Mouse (Mus musculus) heart, embryonic 13.5 days (tissue): ENCODE results near the gene Fbxl16. TPM values are rescaled to one million over a fixed set of nuclear protein-coding genes. Genes with fewer than 3 reads are reported as not detected.

ENCODE experiments used
- ATAC-seq: fragments of 200-750 bp; cut with Nextera tagmentation; 2 replicates; pipeline ENCODE4 v1.8.0; 2017; ENCODE audit warnings: moderate TSS enrichment; ENCODE audit not compliant: insufficient number of reproducible peaks, low FRiP score, low TSS enrichment; ENCODE audit errors: extremely low read depth
- H3K27ac ChIP-seq: fragments of 300-500 bp; sonication (generic); replicated peaks from 2 replicates; pipeline ENCODE4 v1.5.1; 2015; ENCODE audit warnings: moderate library complexity, mild to moderate bottlenecking, inconsistent platforms
- H3K27me3 ChIP-seq: fragments of 300-500 bp; sonication (generic); replicated peaks from 2 replicates; pipeline ENCODE4 v1.6.1; 2015; ENCODE audit warnings: mild to moderate bottlenecking, inconsistent platforms
- H3K36me3 ChIP-seq: fragments of 300-500 bp; sonication (generic); 2 replicates; pipeline ENCODE4 v1.6.1; 2015; ENCODE audit warnings: mild to moderate bottlenecking, inconsistent platforms
- H3K4me1 ChIP-seq: fragments of 300-500 bp; sonication (generic); 2 replicates; pipeline ENCODE4 v1.6.1; 2015; ENCODE audit warnings: inconsistent platforms
- H3K4me2 ChIP-seq: fragments of 300-500 bp; sonication (generic); 2 replicates; pipeline ENCODE4 v1.6.1; 2015; ENCODE audit warnings: inconsistent platforms, mild to moderate bottlenecking, moderate library complexity
- H3K4me3 ChIP-seq: fragments of 300-500 bp; sonication (generic); 2 replicates; pipeline ENCODE4 v1.5.1; 2015; ENCODE audit warnings: moderate library complexity, mild to moderate bottlenecking, inconsistent platforms
- H3K9ac ChIP-seq: fragments of 300-500 bp; sonication (generic); 2 replicates; pipeline ENCODE4 v1.6.1; 2015; ENCODE audit warnings: inconsistent platforms, mild to moderate bottlenecking, moderate library complexity
- H3K9me3 ChIP-seq: fragments of 300-500 bp; sonication (generic); 2 replicates; pipeline ENCODE4 v1.6.1; 2016; ENCODE audit warnings: inconsistent platforms
- WGBS: fragments of 180-500 bp; shearing (Covaris S2); methylation state at CpG from one replicate; pipeline ENCODE4 v1.1.7; 2015; ENCODE audit warnings: mixed read lengths; 5-methylcytosine and 5-hydroxymethylcytosine counted together
- polyA plus RNA-seq: library from polyadenylated mRNA; unstranded; fragments of >200 nt; fragmentation: Nextera tagmentation; extraction: Ambion mirVana; gene quantifications from 2 replicates; pipeline ENCODE4 v1.2.1, GENCODE M21; 2015

Fbxl16 gene
- polyA plus RNA-seq, 1 experiment from 2014 or later = 1.0 TPM

DNA sequence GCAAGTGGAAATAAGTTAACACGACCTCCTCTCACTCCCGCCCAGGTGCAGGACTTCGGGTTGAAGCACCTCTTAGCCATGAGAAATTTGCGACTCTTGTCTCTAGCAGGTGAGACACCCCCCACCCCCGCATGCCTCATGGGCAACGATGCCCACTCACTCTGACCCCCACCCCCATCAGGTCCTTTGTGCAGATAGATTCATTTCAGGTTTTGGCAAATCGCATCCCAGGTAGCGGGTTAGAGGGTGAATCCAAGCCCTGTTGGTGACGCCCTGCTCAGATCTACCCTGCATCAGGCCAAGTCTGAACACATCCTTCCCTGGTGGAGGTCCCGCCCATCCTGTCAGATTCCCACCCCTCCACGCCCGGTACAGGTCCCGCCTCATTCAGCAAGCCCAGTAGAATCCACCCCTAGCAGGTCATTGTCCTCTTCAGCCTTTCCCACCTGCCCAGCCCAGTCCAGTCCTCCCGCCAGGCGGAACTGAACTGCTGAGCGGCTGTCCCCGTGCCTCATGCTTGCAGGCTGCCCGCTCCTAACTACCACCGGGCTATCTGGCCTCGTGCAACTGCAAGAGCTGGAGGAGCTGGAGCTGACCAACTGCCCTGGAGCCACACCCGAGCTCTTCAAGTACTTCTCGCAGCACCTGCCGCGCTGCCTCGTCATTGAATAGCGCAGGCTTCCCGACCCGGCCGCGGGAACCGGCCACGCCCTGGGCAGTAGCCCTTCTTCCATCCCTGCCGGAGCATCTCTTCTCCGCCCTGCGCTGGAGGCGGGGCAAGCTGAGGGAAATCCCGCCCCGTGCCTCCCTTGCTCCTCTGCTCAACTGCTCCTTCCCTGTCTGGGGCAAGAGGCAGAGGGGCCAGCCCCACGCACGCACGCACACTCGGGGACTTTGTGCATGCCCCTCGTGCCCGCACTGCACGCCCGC is 10.2 kb downstream of the Fbxl16 start:
- H3K27me3 ChIP-seq = peaks cover 88% of the 10 kb centered on the region
- H3K36me3 ChIP-seq = no peaks in the 10 kb centered on the region
- no peak overlapping the region for H3K27ac ChIP-seq
- peak overlapping the region; percentile 20 for H3K4me3 ChIP-seq
- H3K9ac ChIP-seq = no peak overlapping the region; the same call in 1 of the 2 replicates
- WGBS = 6% methylated on average over 46 of the region's 46 CpGs
- H3K4me1 ChIP-seq = peaks cover 7% of the 10 kb centered on the region
- peak overlapping the region; percentile 28; the same call in 1 of the 2 replicates for H3K4me2 ChIP-seq
- ATAC-seq = no peak
- H3K9me3 ChIP-seq = no peaks in the 10 kb centered on the region

GRCm38 (mm10) chr17:25823452-25823851 is 14.6 kb downstream of the Fbxl16 start, which contains the start of gene Wdr24:
TSS of gene Wdr24 (plus strand) at chr17:25823627.
- H3K27me3 ChIP-seq = peaks cover 45% of the 10 kb centered on the region
- peaks cover 32% of the 10 kb centered on the region for H3K36me3 ChIP-seq
- peak within 1 kb of the TSS; percentile 85 for H3K9ac ChIP-seq
- peaks cover 25% of the 10 kb centered on the region for H3K4me1 ChIP-seq
- no peaks in the 10 kb centered on the region for H3K9me3 ChIP-seq
- ATAC-seq = no peak
- WGBS = under 1% methylated on average over 18 of the region's 18 CpGs
- peak within 1 kb of the TSS; percentile 69 for H3K4me3 ChIP-seq
- H3K4me2 ChIP-seq = peak within 1 kb of the TSS; percentile 95
- H3K27ac ChIP-seq = peak within 1 kb of the TSS; percentile 33; the same call in 1 of the 2 replicates

- Histone ChIP-seq H3K27me3 (peaks cover 34% of the 10 kb centered on the region), H3K9me3 (no peaks in the 10 kb centered on the region), H3K9ac (peak overlapping the region; percentile 85), H3K4me1 (peaks cover 33% of the 10 kb centered on the region), H3K27ac (no peak overlapping the region), H3K4me2 (peak overlapping the region; percentile 95), H3K36me3 (peaks cover 32% of the 10 kb centered on the region), H3K4me3 (peak overlapping the region; percentile 69)
- no peak for ATAC-seq
- 66% methylated on average over 16 of the region's 17 CpGs for WGBS
Observed at GRCm38 (mm10) chr17:25824362-25825142, 15.7 kb downstream of the Fbxl16 start.

DNA sequence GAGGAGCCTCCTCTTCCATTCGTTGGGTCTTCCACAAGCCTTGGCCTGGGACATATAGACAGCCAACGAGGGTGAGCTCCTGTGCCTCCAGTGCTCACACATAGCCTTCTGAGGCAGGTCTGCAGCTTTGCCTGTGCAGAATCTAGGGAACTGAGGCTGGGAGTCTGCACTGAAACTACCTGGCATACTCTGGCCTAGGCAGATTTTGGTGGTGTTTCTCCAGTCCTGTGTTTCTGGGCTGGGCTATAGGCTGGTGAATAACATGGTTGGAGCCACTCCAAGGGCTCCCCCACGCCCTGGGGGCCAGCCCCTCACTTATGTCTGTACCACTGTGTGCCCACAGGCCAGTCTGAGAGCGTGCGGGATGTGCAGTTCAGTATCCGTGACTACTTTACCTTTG is 16.4 kb downstream of the Fbxl16 start:
- Histone ChIP-seq H3K36me3 (peaks cover 39% of the 10 kb centered on the region), H3K27me3 (peaks cover 26% of the 10 kb centered on the region), H3K27ac (no peak overlapping the region), H3K4me1 (peaks cover 40% of the 10 kb centered on the region), H3K4me2 (0 out of 2 replicates have a peak overlapping the region, but pooled peaks have one; percentile 95), H3K9ac (no peak overlapping the region), H3K9me3 (no peaks in the 10 kb centered on the region), H3K4me3 (no peak overlapping the region)
- ATAC-seq = no peak
- 84% methylated on average over 6 of the region's 6 CpGs for WGBS

DNA sequence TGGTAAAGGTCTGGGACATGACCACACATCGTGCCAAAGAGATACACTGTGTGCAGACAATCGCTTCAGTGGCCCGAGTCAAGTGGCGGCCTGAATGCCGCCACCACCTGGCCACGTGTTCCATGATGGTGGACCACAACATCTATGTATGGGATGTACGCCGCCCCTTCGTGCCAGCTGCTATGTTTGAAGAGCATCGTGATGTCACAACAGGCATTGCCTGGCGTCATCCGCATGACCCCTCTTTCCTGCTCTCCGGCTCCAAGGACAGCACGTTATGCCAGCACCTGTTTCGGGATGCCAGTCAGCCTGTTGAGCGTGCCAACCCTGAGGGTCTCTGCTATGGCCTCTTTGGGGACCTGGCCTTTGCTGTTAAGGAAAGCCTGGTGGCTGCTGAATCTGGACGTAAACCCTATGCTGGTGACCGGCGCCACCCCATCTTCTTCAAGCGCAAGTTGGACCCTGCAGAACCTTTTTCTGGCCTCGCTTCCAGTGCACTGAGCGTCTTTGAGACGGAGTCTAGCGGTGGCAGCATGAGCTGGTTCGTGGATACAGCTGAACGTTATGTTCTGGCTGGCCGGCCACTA is 17.2 kb downstream of the Fbxl16 start:
- no peak overlapping the region for H3K9ac ChIP-seq
- H3K36me3 ChIP-seq = peaks cover 47% of the 10 kb centered on the region
- H3K4me3 ChIP-seq = no peak overlapping the region
- 93% methylated on average over 27 of the region's 27 CpGs for WGBS
- H3K9me3 ChIP-seq = no peaks in the 10 kb centered on the region
- H3K4me1 ChIP-seq = peaks cover 48% of the 10 kb centered on the region
- no peak for ATAC-seq
- H3K4me2 ChIP-seq = no peak overlapping the region
- H3K27ac ChIP-seq = no peak overlapping the region
- H3K27me3 ChIP-seq = peaks cover 18% of the 10 kb centered on the region

- no peak for ATAC-seq
- Histone ChIP-seq H3K4me2 (no peak overlapping the region), H3K36me3 (peaks cover 55% of the 10 kb centered on the region), H3K9ac (no peak overlapping the region), H3K27ac (no peak overlapping the region), H3K9me3 (no peaks in the 10 kb centered on the region), H3K4me1 (peaks cover 57% of the 10 kb centered on the region), H3K4me3 (no peak overlapping the region), H3K27me3 (peaks cover 9% of the 10 kb centered on the region)
- WGBS = 90% methylated on average over 13 of the region's 13 CpGs
Observed at GRCm38 (mm10) chr17:25827011-25827410, 18.1 kb downstream of the Fbxl16 start.

- peaks cover 2% of the 10 kb centered on the region for H3K27me3 ChIP-seq
- no peak overlapping the region for H3K27ac ChIP-seq
- ATAC-seq = no peak
- peaks cover 60% of the 10 kb centered on the region for H3K4me1 ChIP-seq
- H3K9ac ChIP-seq = no peak overlapping the region
- WGBS = 91% methylated on average over 22 of the region's 22 CpGs
- peaks cover 55% of the 10 kb centered on the region for H3K36me3 ChIP-seq
- H3K4me3 ChIP-seq = no peak overlapping the region; the same call in 1 of the 2 replicates
- no peak overlapping the region for H3K4me2 ChIP-seq
- no peaks in the 10 kb centered on the region for H3K9me3 ChIP-seq
Observed at GRCm38 (mm10) chr17:25827546-25828222, 18.8 kb downstream of the Fbxl16 start.

GRCm38 (mm10) chr17:25828223-25828594 is 19.3 kb downstream of the Fbxl16 start:
- ATAC-seq = no peak
- Histone ChIP-seq H3K4me1 (peaks cover 57% of the 10 kb centered on the region), H3K36me3 (peaks cover 55% of the 10 kb centered on the region), H3K4me2 (peak overlapping the region; percentile 91), H3K4me3 (peak overlapping the region; percentile 74), H3K27me3 (no peaks in the 10 kb centered on the region), H3K9me3 (no peaks in the 10 kb centered on the region), H3K27ac (peak overlapping the region; percentile 93), H3K9ac (peak overlapping the region; percentile 89)
- WGBS = 75% methylated on average over 8 of the region's 8 CpGs

GRCm38 (mm10) chr17:25828712-25829557 is 20.1 kb downstream of the Fbxl16 start, which contains the start of gene Jmjd8:
TSS of gene Jmjd8 (plus strand) at chr17:25828867.
- 1% methylated on average over 32 of the region's 32 CpGs for WGBS
- no peak for ATAC-seq
- peaks cover 58% of the 10 kb centered on the region for H3K4me1 ChIP-seq
- H3K27ac ChIP-seq = peak within 1 kb of the TSS; percentile 93
- H3K4me2 ChIP-seq = peak within 1 kb of the TSS; percentile 91
- H3K36me3 ChIP-seq = peaks cover 55% of the 10 kb centered on the region
- no peaks in the 10 kb centered on the region for H3K27me3 ChIP-seq
- no peaks in the 10 kb centered on the region for H3K9me3 ChIP-seq
- H3K4me3 ChIP-seq = peak within 1 kb of the TSS; percentile 74
- H3K9ac ChIP-seq = peak within 1 kb of the TSS; percentile 89

- 38% methylated on average over 8 of the region's 8 CpGs for WGBS
- H3K27me3 ChIP-seq = no peaks in the 10 kb centered on the region
- peaks cover 57% of the 10 kb centered on the region for H3K36me3 ChIP-seq
- H3K4me3 ChIP-seq = peak overlapping the region; percentile 74
- no peaks in the 10 kb centered on the region for H3K9me3 ChIP-seq
- H3K27ac ChIP-seq = peak overlapping the region; percentile 93
- H3K4me2 ChIP-seq = peak overlapping the region; percentile 91
- H3K4me1 ChIP-seq = peaks cover 58% of the 10 kb centered on the region
- peak overlapping the region; percentile 89 for H3K9ac ChIP-seq
- no peak for ATAC-seq
Observed at GRCm38 (mm10) chr17:25829558-25830017, 20.7 kb downstream of the Fbxl16 start.
